Mouse (Mus musculus) ovary, adult 2 months (tissue): Measurements from ENCODE around the gene Ccnb3. TPM values are rescaled to one million over a fixed set of nuclear protein-coding genes. Genes with fewer than 3 reads are reported as not detected.

Experiments used
- polyA plus RNA-seq: library from polyadenylated mRNA; depleted of rRNA; stranded (reverse); fragments of >200 nt; gene quantifications from 2 replicates; pipeline ENCODE4 v1.2.3, GENCODE M21; 2012; rRNA removed

Ccnb3 gene
- polyA plus RNA-seq = not detected in 2 replicates

GRCm38 (mm10) chrX:7041519-7041918 is at the start of gene Ccnb3:
Gene Ccnb3, minus strand, starts transcription at chrX:7041619.

GRCm38 (mm10) chrX:7067219-7067618 is 25.8 kb upstream of the Ccnb3 start, which contains the start of gene Akap4:
Gene Akap4, plus strand, starts transcription at chrX:7067519.

Other genes with a start within 250 kb of the Ccnb3 start
- gene Akap4, start 25.9 kb upstream of the Ccnb3 start, polyA plus RNA-seq = not detected in 2 replicates